Mouse (Mus musculus) lung, embryonic 15.5 days (tissue): Measurements from ENCODE around the gene Arhgap25. TPM values are rescaled to one million over a fixed set of nuclear protein-coding genes. Genes with fewer than 3 reads are reported as not detected.
"Not testable (repeated sequence)": the region's sequence is repeated elsewhere in the genome, so short reads cannot be mapped to it uniquely, and the experiment has no call there.

Experiments used
- ATAC-seq: fragments of 200-750 bp; cut with Nextera tagmentation; 2 replicates; pipeline ENCODE4 v1.8.0; 2017; ENCODE audit warnings: moderate number of reproducible peaks, borderline replicate concordance; ENCODE audit not compliant: low FRiP score, low TSS enrichment; ENCODE audit errors: extremely low read depth
- H3K27ac ChIP-seq: fragments of 300-500 bp; sonication (generic); 2 replicates; pipeline ENCODE4 v1.5.1; 2015; ENCODE audit warnings: moderate library complexity, mild to moderate bottlenecking, inconsistent platforms
- H3K27me3 ChIP-seq: fragments of 300-500 bp; sonication (generic); 2 replicates; pipeline ENCODE4 v1.6.1; 2015; ENCODE audit warnings: inconsistent platforms
- H3K36me3 ChIP-seq: fragments of 300-500 bp; sonication (generic); 2 replicates; pipeline ENCODE4 v1.6.1; 2015; ENCODE audit warnings: inconsistent platforms
- H3K4me1 ChIP-seq: fragments of 300-500 bp; sonication (generic); 2 replicates; pipeline ENCODE4 v1.6.1; 2015; ENCODE audit warnings: inconsistent platforms
- H3K4me2 ChIP-seq: fragments of 300-500 bp; sonication (generic); 2 replicates; pipeline ENCODE4 v1.6.1; 2015; ENCODE audit warnings: inconsistent platforms, mild to moderate bottlenecking, moderate library complexity
- H3K4me3 ChIP-seq: fragments of 300-500 bp; sonication (generic); 2 replicates; pipeline ENCODE4 v1.5.1; 2015; ENCODE audit warnings: mild to moderate bottlenecking, inconsistent platforms
- H3K9ac ChIP-seq: fragments of 300-500 bp; sonication (generic); 2 replicates; pipeline ENCODE4 v1.6.1; 2015; ENCODE audit warnings: inconsistent platforms
- H3K9me3 ChIP-seq: fragments of 300-500 bp; sonication (generic); 2 replicates; pipeline ENCODE4 v1.6.1; 2016; ENCODE audit warnings: inconsistent platforms
- whole genome bisulfite sequencing: fragments of 180-500 bp; shearing (Covaris S2); methylation state at CpG from one replicate; pipeline ENCODE4 v1.1.7; 2015; 5-methylcytosine and 5-hydroxymethylcytosine counted together
- polyA plus RNA-seq: library from polyadenylated mRNA; unstranded; fragments of >200 nt; fragmentation: Nextera tagmentation; extraction: Ambion mirVana; gene quantifications from 2 replicates; pipeline ENCODE4 v1.2.1, GENCODE M21; 2015

The Arhgap25 gene
- polyA plus RNA-seq, 1 experiment from 2014 or later = 8.7 TPM

DNA sequence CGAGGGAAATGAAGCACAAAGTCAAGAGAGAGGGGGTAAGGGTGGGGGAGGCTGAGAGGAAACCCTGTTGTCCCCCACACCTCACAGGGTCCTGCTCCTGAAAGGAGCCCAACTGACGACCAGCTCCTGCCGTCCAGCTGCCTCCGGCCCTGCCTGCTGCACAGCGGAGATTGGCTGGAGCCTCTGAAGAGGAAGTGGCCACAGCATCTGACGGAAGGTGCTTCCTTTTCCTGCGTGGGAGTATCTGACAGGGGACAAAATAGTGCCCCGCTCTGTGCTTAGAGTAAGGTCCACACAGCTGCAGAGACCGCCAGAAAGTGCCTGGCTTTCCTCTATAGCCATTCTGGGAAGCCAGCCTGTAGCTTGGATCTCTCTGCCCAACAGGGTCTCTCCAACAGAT is 36.9 kb downstream of the Arhgap25 start:
- H3K9ac ChIP-seq = no peak overlapping the region
- ATAC-seq = 0 out of 2 replicates have a peak, but pooled peaks have one; percentile 64

DNA sequence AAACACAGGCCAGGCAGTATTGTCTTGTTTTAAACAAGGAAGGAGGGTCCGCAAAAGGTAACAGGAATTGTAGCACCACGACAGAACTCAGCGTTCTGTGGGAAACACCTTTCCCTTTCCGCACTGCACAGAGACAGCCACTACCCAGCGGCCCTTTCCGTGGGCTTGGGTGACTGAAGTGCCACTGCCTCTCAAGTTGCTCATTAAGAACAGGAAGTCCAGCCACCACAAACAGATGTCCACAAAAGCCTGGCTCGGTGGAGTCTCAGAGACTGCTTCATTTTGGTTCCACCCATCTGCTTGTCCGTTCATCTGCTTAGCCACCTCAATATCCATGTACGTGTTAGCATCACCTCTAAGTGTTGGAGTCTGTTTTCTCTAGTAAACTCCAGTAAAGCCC is 38.7 kb downstream of the Arhgap25 start:
- 50% methylated on average over 9 of the region's 9 CpGs for WGBS
- Histone ChIP-seq H3K4me1 (no peaks in the 10 kb centered on the region), H3K4me3 (peak overlapping the region; percentile 29)

More for the DNA sequence above, 36.9 kb downstream of the Arhgap25 start:
- Histone ChIP-seq H3K4me2 (peak overlapping the region; percentile 49), H3K9me3 (no peaks in the 10 kb centered on the region), H3K27ac (peak overlapping the region; percentile 63), H3K36me3 (no peaks in the 10 kb centered on the region), H3K27me3 (no peaks in the 10 kb centered on the region), H3K4me1 (no peaks in the 10 kb centered on the region), H3K4me3 (peak overlapping the region; percentile 29)
- 55% methylated on average over 9 of the region's 9 CpGs for WGBS

DNA sequence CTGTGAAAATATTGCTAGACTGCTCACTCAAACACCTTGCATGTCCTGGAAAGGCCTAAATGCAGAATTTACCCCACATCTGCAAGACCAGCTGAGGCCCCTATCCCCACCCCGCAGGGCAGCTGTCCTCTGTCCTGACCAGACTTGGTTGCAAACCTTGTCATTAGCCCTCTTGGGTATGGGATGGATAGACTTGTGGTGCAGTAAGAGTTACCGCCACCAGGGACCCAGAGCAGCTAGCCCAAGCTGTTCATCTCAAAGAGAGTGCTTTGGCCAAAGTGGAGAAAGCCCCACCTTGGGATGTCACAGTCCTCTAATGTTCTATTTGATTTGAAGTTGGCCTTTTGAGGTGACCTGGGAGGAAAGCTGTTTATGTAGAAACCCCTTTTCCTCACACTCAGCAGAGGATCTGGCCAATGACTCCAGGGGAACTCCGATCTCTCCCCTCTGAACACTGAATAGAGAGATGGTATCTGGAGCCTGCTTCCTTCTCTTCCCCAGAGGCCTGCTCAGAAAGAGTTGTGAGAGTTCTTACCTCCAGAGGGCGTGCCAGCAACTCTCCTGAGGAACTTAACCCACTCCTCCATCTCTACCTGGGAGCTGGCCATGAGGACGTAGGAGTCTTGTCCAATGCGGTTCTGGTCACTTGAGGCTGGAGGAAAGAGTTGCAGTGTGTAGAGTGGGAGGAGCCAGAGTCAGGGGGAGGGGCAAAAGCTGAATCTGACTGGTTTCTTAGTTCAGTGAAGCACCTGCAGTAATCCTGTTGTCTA is 45.2 kb downstream of the Arhgap25 start:
- Histone ChIP-seq H3K9ac (no peak overlapping the region), H3K4me1 (peaks cover 17% of the 10 kb centered on the region)

More for the DNA sequence above, 38.7 kb downstream of the Arhgap25 start:
- H3K9ac ChIP-seq = no peak overlapping the region
- H3K27me3 ChIP-seq = no peaks in the 10 kb centered on the region
- no peaks in the 10 kb centered on the region for H3K9me3 ChIP-seq
- H3K4me2 ChIP-seq = peak overlapping the region; percentile 49
- no peaks in the 10 kb centered on the region for H3K36me3 ChIP-seq
- ATAC-seq = no peak
- H3K27ac ChIP-seq = no peak overlapping the region

DNA sequence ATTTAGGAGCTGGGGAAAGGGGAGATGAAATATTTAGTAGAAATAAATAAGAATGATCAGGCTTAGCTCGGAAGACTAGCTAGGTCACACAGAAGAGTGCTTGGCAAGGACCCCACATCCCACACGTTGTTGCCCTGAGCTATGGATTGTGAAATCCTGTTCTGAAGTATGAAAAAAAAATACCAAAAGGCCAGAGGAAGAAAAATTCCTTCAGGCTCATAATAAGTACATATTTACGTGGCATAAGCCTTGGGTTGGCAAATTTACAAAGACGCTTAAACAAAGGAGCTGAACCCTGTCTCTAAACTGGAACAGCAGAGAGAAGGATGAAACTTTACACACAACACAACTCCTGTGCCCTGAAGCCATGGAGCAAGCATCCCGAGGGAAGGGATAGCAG is 48.3 kb downstream of the Arhgap25 start:
- H3K4me2 ChIP-seq = no peak overlapping the region
- peak; percentile 11; the same call in 1 of the 2 replicates for ATAC-seq
- H3K9ac ChIP-seq = no peak overlapping the region
- no peaks in the 10 kb centered on the region for H3K9me3 ChIP-seq
- peaks cover 18% of the 10 kb centered on the region for H3K4me1 ChIP-seq
- H3K36me3 ChIP-seq = no peaks in the 10 kb centered on the region
- no peaks in the 10 kb centered on the region for H3K27me3 ChIP-seq
- peak overlapping the region; percentile 47; the same call in 1 of the 2 replicates for H3K27ac ChIP-seq
- WGBS = 29% methylated on average over 5 of the region's 5 CpGs
- H3K4me3 ChIP-seq = no peak overlapping the region

More for the DNA sequence above, 45.2 kb downstream of the Arhgap25 start:
- Histone ChIP-seq H3K4me3 (no peak overlapping the region), H3K9me3 (no peaks in the 10 kb centered on the region), H3K27me3 (no peaks in the 10 kb centered on the region), H3K4me2 (no peak overlapping the region), H3K36me3 (no peaks in the 10 kb centered on the region), H3K27ac (no peak overlapping the region)
- ATAC-seq = no peak
- WGBS = 62% methylated on average over 6 of the region's 6 CpGs

DNA sequence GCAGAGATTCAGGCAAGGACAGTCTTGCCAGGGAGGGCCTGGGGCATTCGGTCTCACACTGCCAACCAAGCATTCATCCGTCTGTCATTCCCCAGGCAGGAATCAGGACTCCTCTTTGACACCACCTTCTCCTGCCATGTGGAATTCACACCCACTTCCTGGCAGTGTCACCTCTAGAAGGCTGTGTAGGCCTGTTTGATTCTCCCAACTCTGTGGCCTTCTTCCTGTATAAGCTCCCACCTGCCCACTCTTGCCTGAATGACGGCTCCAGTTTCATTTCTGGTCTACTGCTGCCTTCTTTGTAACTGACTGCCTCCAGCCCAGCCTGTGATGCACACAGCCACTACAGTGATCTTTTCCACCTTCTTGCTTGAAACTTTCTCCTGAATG is 49.2 kb downstream of the Arhgap25 start:
- Histone ChIP-seq H3K4me2 (no peak overlapping the region), H3K27me3 (no peaks in the 10 kb centered on the region), H3K4me1 (peaks cover 23% of the 10 kb centered on the region), H3K9me3 (no peaks in the 10 kb centered on the region), H3K4me3 (no peak overlapping the region), H3K27ac (no peak overlapping the region), H3K9ac (no peak overlapping the region), H3K36me3 (no peaks in the 10 kb centered on the region)
- 53% methylated on average over 3 of the region's 3 CpGs for WGBS
- no peak for ATAC-seq

DNA sequence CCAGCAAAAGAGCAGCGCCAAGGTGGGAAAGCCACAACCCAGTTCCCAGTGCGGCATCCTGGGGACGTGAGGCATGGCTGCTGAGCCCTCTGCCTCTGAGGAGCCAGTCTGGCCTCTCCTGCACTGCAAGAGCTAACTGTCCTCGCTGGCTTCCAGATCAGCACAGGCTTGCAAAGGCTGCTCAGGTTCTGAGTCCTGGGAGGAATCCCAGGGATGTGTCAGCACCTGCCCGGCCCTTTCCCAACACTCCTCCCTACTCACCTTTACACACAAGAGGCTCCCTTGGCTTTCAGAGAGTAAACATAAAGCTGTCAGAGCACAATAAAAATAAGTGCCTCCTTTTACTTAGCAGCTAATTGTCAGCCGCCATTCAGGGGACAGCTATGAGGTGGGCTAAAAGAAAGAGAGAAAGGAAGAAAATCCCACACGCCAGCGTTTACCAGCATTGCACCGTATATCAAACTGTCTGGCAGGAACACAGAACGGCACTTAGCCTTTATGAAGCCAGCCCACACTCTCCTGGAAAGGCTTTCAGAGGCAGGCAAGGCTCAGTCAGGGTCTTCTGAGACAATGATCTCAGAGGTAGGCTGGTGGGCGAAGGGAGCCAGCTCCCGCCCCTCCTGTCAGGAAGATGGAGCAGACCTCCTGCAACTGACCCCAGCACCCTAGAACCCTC is 49.7 kb downstream of the Arhgap25 start:
- H3K4me1 ChIP-seq = peaks cover 26% of the 10 kb centered on the region
- H3K9me3 ChIP-seq = no peaks in the 10 kb centered on the region
- no peak overlapping the region for H3K9ac ChIP-seq
- no peak overlapping the region for H3K4me3 ChIP-seq
- H3K27me3 ChIP-seq = no peaks in the 10 kb centered on the region
- ATAC-seq = no peak
- no peak overlapping the region for H3K4me2 ChIP-seq
- WGBS = 56% methylated on average over 12 of the region's 12 CpGs
- H3K27ac ChIP-seq = no peak overlapping the region
- no peaks in the 10 kb centered on the region for H3K36me3 ChIP-seq

DNA sequence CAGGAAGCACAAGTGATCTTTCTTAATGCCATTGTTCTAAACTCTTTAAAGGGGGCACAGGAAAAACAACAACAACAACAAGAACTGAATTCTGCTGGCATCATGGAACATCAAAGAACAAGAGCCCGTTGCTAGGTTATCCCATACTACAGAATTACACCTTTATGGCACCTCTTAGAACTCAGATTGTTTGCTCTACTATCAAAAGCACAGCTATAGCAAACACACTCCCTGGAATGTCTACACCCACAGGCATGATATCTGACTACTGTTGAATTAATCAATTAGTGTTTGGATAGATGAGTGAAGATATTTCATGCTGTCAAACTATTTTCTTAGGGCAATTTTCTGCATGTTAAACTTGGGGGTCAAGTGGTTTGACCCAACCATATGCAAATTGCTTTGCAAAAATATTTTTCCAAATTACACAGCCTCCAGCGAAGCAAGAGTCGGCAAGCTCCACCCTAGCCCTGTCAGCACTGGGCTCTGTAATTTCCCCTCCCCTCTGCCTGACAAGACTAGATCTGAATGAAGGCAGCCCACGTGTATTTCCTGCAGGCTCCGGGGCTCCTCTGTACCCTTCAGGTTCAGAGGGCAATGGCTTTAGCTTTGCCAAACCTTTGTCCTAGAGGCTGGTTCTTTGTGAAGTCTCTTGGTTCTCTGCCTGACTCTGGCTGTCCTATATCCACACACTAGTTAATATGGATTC is 53.6 kb downstream of the Arhgap25 start:
- Histone ChIP-seq H3K9me3 (no peaks in the 10 kb centered on the region), H3K27me3 (no peaks in the 10 kb centered on the region), H3K4me2 (no peak overlapping the region), H3K27ac (no peak overlapping the region), H3K4me3 (no peak overlapping the region), H3K9ac (no peak overlapping the region), H3K36me3 (no peaks in the 10 kb centered on the region), H3K4me1 (peaks cover 14% of the 10 kb centered on the region; the same call in 1 of the 2 replicates)
- WGBS = 26% methylated on average over 5 of the region's 5 CpGs
- ATAC-seq = no peak

DNA sequence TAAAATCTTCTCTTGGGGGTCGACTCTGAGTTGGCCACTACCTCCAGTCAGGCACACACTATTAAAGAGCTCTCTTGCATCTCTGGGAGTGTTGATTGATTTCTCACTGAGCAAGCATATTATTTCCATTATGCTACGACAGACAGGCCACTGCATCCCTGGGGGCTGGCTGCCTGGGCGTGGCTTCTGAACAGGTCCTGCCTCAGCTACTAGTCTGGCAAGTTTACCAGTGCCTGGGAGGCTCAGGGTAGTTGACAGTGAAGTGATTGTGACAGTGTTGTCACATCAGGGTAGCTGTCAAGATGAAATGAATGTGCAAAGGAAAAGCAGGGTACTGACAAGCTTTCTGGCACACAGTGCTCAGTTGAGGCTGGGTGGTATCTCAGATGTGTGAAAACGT is 54.2 kb downstream of the Arhgap25 start:
- Histone ChIP-seq H3K9ac (no peak overlapping the region), H3K27me3 (no peaks in the 10 kb centered on the region), H3K9me3 (no peaks in the 10 kb centered on the region), H3K4me3 (no peak overlapping the region), H3K4me2 (no peak overlapping the region), H3K36me3 (no peaks in the 10 kb centered on the region), H3K4me1 (peaks cover 11% of the 10 kb centered on the region; the same call in 1 of the 2 replicates), H3K27ac (no peak overlapping the region)
- 33% methylated on average over 4 of the region's 4 CpGs for WGBS
- no peak for ATAC-seq

DNA sequence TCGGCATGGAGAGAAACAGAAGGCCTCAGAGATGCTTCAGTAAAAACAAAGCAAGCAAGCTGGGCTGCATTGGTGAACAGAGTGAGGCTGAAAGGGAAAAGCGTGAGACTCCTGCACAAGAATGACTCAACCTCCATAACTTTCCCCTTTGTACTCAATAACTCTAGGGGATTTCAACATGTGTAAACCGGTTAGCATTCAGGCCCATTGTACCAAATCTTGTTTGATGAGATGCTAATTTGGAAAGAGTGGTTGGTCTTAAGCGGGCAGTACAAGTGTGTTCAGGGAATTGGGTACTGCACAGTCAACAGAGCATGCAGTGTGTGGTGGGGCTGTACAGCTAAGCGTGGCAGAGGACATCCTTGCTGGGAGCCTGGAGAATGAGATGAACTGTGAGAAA is 57.8 kb downstream of the Arhgap25 start:
- peaks cover 9% of the 10 kb centered on the region; the same call in 1 of the 2 replicates for H3K4me1 ChIP-seq
- no peaks in the 10 kb centered on the region for H3K9me3 ChIP-seq
- H3K4me3 ChIP-seq = no peak overlapping the region
- no peaks in the 10 kb centered on the region for H3K27me3 ChIP-seq
- H3K27ac ChIP-seq = no peak overlapping the region
- no peaks in the 10 kb centered on the region for H3K36me3 ChIP-seq
- ATAC-seq = no peak
- 84% methylated on average over 5 of the region's 5 CpGs for WGBS
- no peak overlapping the region for H3K9ac ChIP-seq
- H3K4me2 ChIP-seq = no peak overlapping the region

DNA sequence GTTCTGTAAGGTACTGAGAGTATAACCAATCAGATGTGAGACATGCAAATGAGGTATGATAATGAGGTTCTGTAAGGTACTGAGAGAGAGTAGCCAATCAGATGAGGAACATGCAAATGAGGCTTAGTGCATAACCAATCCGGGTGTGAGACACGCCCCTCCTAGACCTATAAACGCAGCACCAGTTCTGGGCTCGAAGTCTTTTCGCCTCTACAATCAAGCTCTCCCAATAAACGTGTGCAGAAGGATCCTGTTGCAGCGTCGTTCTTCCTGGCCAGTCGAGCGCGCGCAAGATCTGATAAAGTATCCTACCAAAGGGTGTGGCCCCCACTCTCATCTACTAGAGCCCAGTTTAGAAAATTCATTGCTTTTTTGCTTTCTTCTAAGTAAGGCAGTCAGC is 63.0 kb downstream of the Arhgap25 start:
- not testable (repeated sequence) for H3K27me3 ChIP-seq, H3K9me3 ChIP-seq, H3K36me3 ChIP-seq, H3K4me2 ChIP-seq, H3K27ac ChIP-seq, H3K4me1 ChIP-seq, ATAC-seq, H3K4me3 ChIP-seq, H3K9ac ChIP-seq
- 92% methylated on average over 12 of the region's 12 CpGs for WGBS

DNA sequence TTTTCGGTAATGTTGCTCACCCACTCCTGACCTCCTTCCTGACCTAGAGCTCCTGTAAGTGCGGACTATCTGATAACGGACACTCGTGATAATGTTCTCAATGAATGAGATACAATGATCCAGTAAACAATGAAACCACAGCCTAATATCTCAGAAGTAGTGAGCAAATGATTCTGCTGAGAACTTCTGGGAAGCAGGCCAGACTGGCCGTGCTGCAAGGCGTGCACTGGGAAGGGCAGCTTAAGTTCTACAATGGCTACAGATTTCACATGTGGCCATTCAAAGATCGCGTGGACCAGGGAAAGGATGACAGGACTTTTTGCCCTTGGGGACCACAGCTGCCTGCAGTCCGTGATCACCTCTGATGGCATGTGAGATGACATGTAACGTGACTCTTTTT is 64.7 kb downstream of the Arhgap25 start:
- Histone ChIP-seq H3K4me3 (no peak overlapping the region), H3K4me1 (peaks cover 5% of the 10 kb centered on the region; the same call in 1 of the 2 replicates), H3K9ac (no peak overlapping the region), H3K9me3 (no peaks in the 10 kb centered on the region), H3K27me3 (no peaks in the 10 kb centered on the region), H3K4me2 (no peak overlapping the region), H3K36me3 (no peaks in the 10 kb centered on the region), H3K27ac (no peak overlapping the region)
- no peak for ATAC-seq
- 47% methylated on average over 10 of the region's 10 CpGs for WGBS

DNA sequence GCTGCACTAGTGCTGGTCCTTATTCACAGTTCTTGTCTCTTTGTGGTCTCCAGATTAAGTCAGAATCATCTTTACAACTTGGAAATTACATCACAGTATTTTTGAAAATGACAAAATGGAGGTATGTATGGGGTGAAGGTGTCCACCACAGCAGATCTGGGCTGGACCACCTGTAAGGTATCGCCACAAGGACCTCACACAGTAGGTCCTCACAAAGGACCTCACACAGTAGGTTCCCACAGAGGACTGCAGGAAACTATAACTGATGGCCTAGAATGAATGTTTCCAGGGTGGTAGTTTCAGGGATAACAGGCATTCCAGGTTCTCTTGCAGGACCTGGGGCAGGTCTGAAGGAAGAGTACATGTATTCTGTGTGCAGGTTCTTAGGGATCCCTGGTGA is 65.7 kb downstream of the Arhgap25 start:
- no peak for ATAC-seq
- H3K27me3 ChIP-seq = no peaks in the 10 kb centered on the region
- no peak overlapping the region for H3K4me2 ChIP-seq
- no peak overlapping the region for H3K27ac ChIP-seq
- WGBS = 97% methylated on average over 1 of the region's 1 CpGs
- H3K9me3 ChIP-seq = no peaks in the 10 kb centered on the region
- H3K36me3 ChIP-seq = no peaks in the 10 kb centered on the region
- no peak overlapping the region for H3K9ac ChIP-seq
- peaks cover 5% of the 10 kb centered on the region; the same call in 1 of the 2 replicates for H3K4me1 ChIP-seq
- no peak overlapping the region for H3K4me3 ChIP-seq
